ENCODE assay signal across 34 mouse cellular contexts in the genomic region with DNA sequence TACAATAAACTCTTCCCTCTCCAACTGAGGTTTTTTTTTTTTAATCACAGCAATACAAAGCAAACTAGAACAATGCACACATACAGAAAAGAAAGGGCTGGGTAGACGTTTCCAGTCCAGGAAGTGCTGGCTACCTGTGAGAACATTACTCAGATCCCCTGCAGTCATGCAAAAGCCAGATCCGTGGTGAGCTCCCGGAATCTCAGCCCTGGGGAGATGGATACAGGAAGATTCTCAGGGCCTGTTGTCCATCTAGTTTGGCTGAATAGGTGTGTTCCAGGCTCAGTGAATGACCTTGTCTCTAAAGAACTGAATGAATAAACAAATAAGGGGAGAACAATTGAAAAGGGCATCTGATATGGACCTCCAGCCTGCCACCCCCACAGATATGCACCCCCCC.
"Had no signal": no experiment of that assay in that cellular context is flagged by ENCODE, and none has a peak within 500 bp of the region (broad histone marks: within the 10 kb centered on the region; RNA-seq: fewer than 3 reads in every experiment).

No protein-coding gene starts in this region.

- H3K9me3 ChIP-seq: heart, embryonic 10.5 days; heart, embryonic 12.5 days; heart, embryonic 13.5 days; heart, embryonic 15.5 days; hindbrain, embryonic 10.5 days; hindbrain, embryonic 12.5 days; hindbrain, embryonic 13.5 days; hindbrain, embryonic 15.5 days; intestine, embryonic 15.5 days; kidney, embryonic 15.5 days had no signal

- H3K27me3 ChIP-seq: hindbrain, embryonic 12.5 days; hindbrain, embryonic 13.5 days; hindbrain, embryonic 15.5 days; intestine, embryonic 15.5 days had no signal

- H3K27ac ChIP-seq: heart, embryonic 10.5 days; heart, embryonic 13.5 days; heart, embryonic 15.5 days; hindbrain, embryonic 10.5 days; hindbrain, embryonic 12.5 days; hindbrain, embryonic 13.5 days; hindbrain, embryonic 14.5 days; hindbrain, embryonic 15.5 days; hindbrain, postnatal 0 days; intestine, embryonic 15.5 days; kidney, embryonic 15.5 days; kidney, postnatal 0 days; layer of hippocampus, adult 2 months; left cerebral cortex, adult 2 months had no signal

- H3K4me2 ChIP-seq: heart, embryonic 11.5 days; heart, embryonic 12.5 days; heart, embryonic 13.5 days; heart, embryonic 15.5 days; hindbrain, embryonic 12.5 days; hindbrain, embryonic 13.5 days; hindbrain, embryonic 14.5 days; hindbrain, embryonic 15.5 days; intestine, embryonic 15.5 days; kidney, embryonic 15.5 days had no signal

- H3K4me1 ChIP-seq: heart, embryonic 10.5 days; heart, embryonic 12.5 days; heart, embryonic 13.5 days; heart, embryonic 15.5 days; hindbrain, embryonic 10.5 days; hindbrain, embryonic 12.5 days; hindbrain, embryonic 13.5 days; hindbrain, embryonic 15.5 days; intestine, embryonic 15.5 days; kidney, embryonic 15.5 days had no signal

- H3K9ac ChIP-seq: heart, embryonic 12.5 days; heart, embryonic 13.5 days; heart, embryonic 15.5 days; hindbrain, embryonic 12.5 days; hindbrain, embryonic 13.5 days; hindbrain, embryonic 14.5 days; hindbrain, embryonic 15.5 days; intestine, embryonic 15.5 days; kidney, embryonic 15.5 days had no signal

- H3K4me3 ChIP-seq: heart, embryonic 10.5 days; heart, embryonic 12.5 days; heart, embryonic 13.5 days; heart, embryonic 15.5 days; hindbrain, embryonic 10.5 days; hindbrain, embryonic 12.5 days; hindbrain, embryonic 13.5 days; hindbrain, embryonic 15.5 days; intestine, embryonic 15.5 days; kidney, embryonic 15.5 days; layer of hippocampus, adult 2 months; left cerebral cortex, adult 2 months had no signal

- ATAC-seq: hindbrain, embryonic 16.5 days; hindbrain, postnatal 0 days; inflammation-experienced regulatory T-cells, adult 6 months; intestine, embryonic 15.5 days; intestine, embryonic 16.5 days; intestine, postnatal 0 days had no signal

- DNase-seq: heart, postnatal 10 days; heart, postnatal 14 days; heart, postnatal 36 days; heart, postnatal 4 days; kidney, adult 11 months; kidney, adult 18-20 months; kidney, adult 2 months; kidney, adult 8-10 months; kidney, postnatal 10 days; kidney, postnatal 14 days; kidney, postnatal 25 days; kidney, postnatal 36 days; kidney, postnatal 4 days; layer of hippocampus, postnatal 36 days had no signal

- H3K36me3 ChIP-seq: heart, embryonic 10.5 days; heart, embryonic 12.5 days; heart, embryonic 13.5 days; heart, embryonic 15.5 days; hindbrain, embryonic 10.5 days; hindbrain, embryonic 12.5 days; hindbrain, embryonic 13.5 days; hindbrain, embryonic 15.5 days; intestine, embryonic 15.5 days; kidney, embryonic 15.5 days had no signal
